Mouse (Mus musculus): ENCODE results near the gene Zg16.
"Not testable (repeated sequence)": the region's sequence is repeated elsewhere in the genome, so short reads cannot be mapped to it uniquely, and the experiment has no call there.

The Zg16 gene

DNA sequence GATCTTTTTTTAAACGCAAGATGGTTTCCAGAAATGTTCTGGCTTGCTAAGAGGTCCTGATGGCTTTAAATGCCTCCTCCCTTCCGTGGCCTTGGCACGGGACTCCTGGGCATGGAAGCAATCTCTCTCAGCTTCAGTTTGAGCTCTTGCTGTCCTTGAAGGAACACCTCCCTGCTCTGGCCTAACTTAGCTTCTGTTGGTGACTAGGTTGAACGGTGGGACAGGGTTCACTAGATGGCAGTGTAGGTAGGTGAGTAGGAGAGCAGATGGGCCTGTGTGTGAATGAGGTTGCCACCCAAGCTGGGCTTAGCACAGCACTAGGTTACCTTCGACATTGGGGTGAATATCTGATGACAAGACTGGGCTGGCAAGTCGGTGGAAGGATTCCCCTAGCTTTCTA lies 16.8 kb upstream of the Zg16 start:
- DNase-seq (ENCODE audit: low spot score) = no peak

DNA sequence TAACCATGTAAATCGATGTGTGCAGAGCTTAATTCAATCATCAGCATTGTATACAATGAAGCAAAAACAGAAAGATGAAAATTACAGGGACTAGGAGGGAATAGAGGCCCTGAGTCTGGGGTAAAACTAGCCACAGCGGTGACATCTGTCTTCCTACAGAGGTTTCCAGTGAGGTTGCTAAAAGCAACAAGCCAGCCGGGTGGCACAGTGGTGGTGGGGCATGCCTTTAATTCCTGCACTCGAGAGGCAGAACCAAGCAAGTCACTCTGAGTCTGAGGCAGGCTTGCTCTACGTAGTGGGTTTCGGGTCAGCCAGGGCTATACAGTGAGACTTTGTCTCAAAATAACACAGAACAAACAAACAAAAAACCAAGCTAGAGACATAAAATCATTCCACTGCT lies 15.0 kb upstream of the Zg16 start:
- DNase-seq (ENCODE audit: low spot score) = no peak

DNA sequence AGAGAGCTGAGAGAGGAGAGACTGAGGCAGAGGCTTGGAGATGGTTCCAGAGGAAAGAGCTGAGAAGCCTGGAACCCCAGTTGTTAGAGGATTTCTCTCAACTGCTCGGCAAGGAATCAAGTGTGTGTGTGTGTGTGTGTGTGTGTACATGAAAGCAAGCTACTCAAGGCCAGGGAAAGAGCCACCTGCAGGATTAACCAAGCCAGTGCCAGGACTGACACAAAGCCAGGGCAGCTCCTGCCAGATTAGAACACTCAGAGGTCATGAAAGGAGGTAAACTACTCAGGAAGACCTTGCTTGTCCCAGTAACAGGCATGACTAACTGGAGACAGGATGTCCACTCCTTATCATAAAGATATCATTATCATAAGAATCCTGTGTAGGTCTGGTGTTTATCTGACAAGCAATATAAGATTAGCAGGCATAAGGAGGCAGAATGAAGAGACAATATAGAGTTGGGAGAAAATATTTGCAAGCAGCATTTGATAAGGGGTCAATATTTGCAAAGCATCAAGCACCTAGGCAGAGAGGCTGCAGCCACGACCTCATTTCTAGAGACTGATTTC lies 14.4 kb upstream of the Zg16 start:
- DNase-seq (ENCODE audit: low spot score) = no peak

DNA sequence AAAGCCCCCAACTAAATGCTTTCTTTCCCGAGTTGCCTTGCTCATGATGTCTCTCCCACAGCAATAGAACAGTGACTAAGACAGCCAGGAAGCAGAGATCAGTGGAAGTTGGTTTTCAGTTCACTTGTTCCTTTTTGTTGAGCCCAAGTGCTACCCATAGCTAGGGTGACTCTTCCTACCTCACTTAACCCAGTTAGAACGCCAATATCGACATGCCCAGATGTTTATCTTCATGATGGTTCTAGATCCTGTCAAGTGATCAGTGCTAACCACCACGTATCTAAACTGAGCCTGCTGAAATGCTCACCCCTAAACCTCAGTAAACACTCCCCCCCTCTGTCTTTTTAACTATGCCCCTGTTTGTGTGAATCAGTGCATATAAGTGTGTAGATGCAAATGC lies 12.4 kb upstream of the Zg16 start:
- DNase-seq (ENCODE audit: low spot score) = no peak

DNA sequence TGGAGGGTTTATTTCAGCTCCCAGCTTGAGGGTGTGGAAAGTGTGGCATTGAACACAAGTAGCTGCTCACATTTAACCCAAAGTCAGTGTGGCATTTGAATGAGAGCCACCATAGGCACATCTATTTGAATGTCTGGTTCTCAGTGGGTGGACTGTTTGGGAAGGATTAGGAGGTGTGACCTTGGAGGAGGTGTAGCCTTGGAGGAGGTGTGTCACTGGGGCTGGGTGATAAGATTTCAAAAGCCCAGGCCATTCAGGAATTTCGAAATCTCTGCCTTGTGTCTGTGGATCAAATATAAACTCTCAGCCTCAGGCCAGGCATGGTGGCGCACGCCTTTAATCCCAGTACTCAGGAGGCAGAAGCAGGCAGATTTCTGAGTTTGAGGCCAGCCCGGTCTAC lies 11.8 kb upstream of the Zg16 start:
- no peak for DNase-seq (ENCODE audit: low spot score)

DNA sequence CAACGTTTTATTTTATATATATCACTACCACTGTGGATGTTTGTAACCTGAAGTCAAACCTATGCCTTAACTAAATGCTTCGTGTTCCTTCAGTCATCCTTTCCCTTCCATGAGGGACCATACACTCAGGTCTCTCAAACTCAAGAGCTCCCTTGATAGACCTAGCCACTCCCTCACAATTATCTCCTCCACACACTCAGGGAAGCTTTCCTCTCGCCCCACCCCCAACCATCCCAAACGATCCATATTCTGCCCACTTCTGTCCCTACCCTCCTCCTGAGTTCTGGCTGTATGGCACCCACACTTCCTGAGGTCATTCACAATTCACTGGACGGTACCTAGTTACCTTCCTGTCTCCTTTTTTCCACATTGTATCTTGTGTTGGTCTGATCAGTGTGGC lies 11.4 kb upstream of the Zg16 start:
- no peak for DNase-seq (ENCODE audit: low spot score)

DNA sequence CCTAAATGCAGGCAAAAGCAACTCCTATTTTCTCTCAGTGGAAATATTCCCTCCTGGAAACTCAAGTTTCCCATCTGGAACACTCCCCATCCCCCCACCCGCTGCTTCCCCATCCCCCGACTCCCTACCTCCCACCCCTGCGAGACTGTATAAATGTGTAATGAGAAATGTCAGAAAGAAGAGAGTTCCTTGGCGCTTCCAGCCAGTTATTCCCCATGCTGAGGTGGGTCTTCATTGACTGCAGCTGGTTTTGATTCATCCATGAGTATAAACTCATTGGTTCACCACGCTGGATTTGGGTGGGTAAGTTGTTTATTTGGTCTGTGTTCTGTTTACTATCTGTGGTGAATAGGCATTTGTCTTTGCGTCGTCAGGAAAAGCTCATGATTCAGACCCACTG lies 9.3 kb upstream of the Zg16 start:
- DNase-seq (ENCODE audit: low spot score) = no peak

DNA sequence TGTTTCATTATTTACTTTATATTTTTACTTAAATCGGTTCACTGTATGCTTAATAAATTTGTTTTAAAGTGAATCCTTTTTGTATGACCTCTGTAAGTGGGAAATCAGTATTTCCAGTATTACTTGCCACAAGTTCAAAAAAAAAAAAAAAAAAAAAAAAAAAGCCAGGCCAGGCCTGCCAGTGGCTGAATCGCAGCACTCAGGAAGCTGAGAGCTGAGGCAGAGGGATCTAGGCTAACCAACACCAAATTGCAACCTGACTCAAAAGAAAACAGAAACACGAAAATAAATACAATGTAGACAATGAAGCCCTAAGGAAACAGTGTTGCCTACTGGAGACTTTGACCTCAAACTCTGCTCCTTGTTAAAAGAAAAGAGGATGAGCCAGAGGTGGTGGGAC lies 6.8 kb upstream of the Zg16 start:
- no peak for DNase-seq (ENCODE audit: low spot score)

DNA sequence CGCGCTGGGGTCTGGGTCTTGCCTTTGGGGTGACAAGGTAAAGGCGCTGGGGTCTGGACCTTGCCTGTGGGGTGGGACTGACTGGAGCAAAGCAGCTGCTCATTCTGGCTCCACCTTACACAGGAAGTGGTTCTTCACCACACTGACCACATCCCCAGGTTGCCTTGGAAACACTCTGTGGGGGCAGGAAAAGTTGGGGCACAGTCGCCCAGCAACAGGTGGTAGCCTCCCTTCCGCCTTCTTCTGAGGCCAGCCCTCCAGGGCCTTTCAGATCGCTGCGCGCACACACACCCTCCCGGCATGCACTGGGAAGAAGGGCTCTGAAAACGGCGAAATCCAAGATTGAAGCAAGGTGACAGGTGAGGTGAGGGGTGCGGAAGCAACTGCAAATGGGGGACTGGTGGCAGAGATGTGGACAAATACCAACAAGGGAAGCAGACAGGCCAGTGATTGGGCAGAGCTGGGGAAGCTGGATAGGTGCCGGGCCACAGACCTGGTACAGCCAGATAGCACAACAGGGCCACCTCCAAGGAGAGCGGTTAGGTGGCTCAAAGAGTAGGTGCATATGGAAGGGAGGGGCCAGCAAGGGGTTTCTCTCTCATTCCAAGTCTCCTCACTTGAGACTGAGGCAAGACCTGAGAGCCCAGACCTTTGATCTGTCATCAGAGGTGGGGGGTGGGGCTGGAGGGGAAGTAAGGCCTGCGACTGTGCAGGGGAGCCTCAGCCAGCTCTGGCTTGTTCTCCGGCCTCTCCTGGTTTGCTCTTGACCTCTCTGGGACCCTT lies 4.2 kb upstream of the Zg16 start, which contains the start of gene AI467606:
TSS of gene AI467606 (plus strand) at position 246 of the 783 bp plus-strand sequence.
- DNase-seq (ENCODE audit: low spot score) = no peak

DNA sequence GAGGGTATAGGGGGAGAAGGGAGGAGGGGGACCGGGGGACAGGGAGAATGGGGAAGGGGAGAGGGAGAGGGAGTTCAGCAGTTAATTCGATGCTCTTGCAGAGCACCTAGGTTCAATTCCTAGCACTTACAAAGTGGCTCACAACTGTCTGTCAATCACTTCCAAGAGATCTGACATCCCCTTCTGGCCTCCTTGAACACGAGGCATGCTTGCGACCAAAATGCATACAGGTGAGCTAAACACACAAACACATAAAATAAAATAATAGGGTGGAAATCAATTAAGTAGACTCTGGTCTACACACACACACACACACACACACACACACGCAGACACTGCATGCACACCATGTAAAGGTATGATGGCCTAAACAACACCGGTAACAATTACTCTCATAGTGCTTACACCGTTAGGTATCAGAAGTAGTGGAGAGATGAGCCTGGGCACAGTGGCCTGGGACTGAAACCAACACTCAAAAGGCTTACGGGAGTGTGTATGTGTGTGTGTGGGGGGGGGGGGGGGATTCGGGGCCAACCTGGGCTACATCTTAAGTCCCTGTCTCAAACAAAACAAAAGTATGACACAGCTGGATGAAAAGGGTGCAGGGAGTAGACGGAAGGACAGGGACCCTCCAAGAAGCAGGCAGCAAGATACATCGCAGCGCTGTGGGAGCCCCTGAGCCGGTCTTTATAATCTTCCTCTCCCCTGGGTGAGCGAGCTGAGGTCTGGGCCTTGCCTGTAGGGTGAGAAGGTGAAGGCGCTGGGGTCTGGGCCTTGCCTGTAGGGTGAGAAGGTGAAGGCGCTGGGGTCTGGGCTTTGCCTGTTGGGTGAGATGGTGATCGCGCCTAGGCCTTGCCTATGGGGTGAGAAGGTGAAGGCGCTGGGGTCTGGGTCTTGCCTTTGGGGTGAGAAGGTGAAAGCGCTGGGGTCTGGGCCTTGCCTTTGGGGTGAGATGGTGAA lies 3.3 kb upstream of the Zg16 start:
- DNase-seq (ENCODE audit: low spot score) = no peak

DNA sequence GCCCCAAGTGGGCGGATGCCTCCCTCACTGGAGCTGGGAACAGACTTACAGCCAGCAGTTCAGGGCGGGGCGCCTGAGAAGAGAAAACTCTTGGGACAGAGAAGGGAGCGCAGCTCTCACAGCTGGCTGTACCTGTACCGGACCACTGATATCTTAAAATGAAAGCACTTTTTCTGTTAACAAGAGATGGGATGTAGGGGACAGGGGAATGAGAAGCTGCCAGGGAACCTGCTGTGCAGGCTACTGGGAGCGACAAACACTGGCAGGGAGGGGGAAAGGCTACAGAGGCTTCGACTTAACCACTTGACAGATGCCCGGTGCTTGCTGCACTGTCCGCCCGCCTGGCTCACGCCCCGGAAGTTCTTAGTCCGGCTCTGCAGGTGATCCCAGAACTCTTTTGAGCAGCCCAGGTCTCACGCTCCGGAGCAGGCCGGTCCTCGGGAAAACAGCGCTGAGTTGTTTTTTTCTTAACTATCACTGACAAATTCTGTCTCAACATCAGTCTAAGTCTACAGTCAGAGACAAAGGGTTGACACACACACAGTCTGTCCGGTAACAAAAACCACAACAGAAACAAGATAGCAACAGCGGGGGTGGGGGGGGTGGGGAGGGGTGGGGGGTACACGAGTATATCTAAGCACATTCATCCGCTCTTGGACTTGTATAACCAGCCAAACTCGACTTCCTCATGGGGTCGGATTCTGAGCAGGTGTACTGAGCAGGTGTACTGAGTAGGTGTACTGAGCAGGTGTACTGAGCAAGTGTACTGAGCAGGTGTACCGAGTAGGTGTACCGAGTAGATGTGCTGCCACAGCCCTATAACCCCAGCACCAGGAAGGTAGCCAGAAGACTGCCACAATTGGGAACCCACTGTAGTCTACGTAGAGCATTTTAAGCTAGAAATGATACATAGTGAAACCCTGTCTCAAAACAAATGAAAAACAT lies 2.0 kb upstream of the Zg16 start:
- DNase-seq (ENCODE audit: low spot score) = no peak

DNA sequence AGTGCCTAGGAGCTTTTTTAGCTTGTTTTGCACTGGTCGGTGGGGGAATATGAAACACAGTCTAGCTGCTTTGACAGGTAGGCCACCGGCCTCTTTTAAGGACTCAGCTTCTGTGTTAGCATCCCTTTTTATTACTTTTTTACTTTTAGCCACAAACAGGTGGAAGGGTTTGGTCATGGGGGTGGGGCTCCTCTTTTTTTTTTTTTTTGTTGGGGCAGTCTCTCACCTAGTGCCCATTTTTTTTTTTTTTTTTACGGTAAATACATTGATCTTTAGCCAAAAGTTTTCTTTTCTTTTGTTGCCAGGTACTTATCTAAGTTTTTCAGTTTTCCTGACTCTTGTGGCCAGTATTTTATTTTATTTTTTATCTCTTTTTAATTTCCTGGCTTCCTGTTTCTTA lies 955 bp upstream of the Zg16 start:
- no peak for DNase-seq (ENCODE audit: low spot score)

DNA sequence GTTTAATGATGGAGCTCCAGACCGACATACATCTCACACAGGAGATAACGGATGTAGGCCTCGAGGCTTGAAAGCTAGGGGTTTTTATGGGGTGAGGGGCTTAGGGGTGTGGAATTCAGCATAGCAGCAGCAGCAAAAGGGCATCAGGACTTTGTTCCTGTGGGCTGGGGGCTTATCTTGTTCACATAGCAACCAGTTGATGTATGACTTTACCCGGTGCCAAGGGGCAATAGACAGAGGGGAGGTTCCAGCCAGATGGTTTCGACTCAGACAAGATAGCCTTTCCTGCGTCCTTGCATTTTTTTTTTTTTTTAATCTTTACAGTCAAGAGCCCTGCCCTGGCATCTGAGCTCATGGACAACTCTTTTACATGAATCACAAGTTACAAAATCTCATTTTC lies 1.4 kb downstream of the Zg16 start:
- not testable (repeated sequence) for DNase-seq (ENCODE audit: low spot score)

DNA sequence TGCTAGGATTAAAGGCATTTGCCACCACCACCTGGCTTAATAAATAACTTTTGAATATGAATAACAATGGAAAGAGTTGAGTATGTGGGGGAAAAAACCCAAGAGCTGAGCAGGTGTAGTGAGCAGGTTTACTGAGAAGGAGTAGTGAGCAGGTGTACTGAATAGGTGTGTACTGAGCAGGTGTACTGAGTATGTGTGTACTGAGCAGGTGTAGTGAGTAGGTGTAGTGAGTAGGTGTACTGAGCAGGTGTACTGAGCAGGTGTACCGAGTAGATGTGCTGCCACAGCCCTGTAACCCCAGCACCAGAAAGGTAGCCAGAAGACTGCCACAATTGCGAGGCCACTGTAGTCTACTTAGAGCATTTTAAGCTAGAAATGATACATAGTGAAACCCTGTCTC lies 2.3 kb downstream of the Zg16 start:
- DNase-seq (ENCODE audit: low spot score) = no peak

DNA sequence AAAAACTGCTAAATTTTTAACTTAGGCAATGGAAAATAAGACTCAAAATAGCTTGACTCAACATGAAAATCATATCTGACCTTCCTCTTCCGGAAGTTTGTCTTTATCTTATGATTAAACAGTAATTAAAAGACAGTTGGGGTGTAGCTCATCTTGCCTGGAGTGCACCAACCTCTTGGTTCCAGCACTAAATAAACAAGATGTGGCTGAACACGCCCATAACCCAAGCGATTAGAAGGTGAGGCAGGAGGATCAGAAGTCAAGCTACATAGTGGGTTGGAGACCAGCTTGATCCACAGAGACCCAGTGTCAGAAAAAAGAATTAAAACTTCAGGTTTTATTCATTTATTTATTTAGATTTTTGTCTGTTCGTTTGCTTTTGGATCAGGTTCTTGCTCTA lies 3.4 kb downstream of the Zg16 start:
- no peak for DNase-seq (ENCODE audit: low spot score)

DNA sequence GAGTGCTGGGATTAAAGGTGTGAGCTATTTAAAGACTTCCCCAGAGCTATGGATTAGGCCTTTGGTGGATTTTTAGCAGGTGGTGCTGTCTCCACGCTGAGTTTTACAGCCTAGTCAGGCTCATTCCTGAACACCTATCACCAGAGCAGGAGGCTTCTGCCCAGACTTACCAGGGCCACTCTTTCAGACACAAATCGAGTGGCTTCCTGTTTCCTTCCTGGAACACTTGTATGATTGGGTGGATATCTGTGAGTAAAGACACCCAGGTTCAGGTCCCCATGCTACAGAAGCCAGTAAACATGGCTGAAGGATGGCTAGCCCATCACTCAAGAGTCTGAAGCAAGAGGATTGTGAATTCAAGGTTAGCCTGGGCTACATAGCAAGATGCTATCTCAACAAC lies 4.1 kb downstream of the Zg16 start:
- no peak for DNase-seq (ENCODE audit: low spot score)

DNA sequence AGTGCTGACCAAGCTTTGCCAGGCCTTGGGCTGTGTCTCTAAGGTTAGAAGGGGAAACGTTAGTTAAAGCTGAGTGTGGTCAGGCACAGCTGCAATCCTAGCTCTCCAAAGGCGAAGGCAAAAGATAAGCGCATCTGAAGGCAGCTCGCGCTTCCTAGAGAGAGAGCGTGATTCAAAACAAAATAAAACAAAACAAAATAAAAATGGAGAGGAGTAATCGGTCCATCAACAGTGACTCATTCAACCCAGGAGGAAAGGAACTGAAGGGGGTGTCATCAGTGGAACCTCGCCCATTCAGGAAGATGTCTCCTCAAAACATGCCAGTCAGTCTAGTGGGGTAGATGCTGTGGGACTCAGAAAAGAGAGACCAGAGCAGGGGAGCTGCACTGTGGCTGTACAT lies 4.9 kb downstream of the Zg16 start:
- DNase-seq (ENCODE audit: low spot score) = no peak

DNA sequence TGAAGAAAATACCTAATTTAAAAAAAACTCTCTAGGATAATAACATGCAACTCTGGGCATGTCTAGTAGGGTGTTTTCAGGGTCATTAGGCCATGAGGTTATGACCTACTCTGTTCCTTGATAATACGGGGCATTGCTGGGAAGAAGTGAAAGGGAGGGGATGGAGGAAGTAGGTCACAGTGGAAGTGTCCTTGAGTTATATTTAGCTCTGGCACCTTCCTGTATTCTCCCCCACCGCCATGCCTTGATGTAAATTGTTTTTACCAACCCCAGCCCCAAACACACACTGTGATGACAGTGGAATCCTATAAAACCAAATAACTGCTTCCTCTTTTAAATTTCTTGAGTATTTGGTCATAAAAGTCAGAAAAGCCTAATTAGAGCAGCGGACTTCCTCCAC lies 7.1 kb downstream of the Zg16 start:
- DNase-seq (ENCODE audit: low spot score) = no peak

DNA sequence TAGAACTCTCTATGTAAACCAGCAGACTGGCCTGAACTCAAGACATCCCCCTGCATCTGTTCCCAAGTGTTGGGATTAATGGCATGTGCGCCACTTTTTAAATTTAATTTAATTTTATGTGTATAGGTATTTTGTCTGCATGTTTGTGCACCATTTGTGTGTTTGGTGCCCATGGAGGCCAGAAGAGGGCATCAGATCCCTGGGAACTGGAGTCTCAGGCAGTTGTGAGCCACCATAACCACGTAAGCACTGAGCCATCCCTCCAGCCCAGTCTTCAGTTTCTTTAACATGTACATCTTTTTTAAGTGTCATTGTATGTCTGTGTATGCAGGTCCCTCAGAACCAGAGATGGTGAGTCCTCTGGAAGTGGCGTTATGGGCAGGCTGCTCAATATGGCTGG lies 9.4 kb downstream of the Zg16 start:
- DNase-seq (ENCODE audit: low spot score) = no peak

DNA sequence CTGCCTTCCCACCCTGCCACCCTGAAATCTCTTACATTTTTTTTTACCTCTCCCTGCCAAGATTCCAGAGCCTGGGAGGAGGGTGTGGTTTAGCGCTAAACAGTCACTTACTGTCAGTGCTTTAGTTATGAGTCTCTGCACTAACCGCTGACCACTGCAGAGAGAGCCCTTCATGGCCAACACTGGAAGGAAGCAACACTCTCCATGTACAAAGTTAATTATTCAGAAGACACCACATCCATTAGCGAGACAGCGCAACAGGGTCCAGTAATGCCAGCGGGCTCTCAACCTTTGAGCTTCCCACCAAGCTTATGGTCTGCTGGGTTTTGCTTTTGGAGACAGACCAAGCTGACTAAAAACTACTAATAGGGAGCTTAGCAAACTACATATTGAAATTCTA lies 10.9 kb downstream of the Zg16 start:
- DNase-seq (ENCODE audit: low spot score) = no peak

DNA sequence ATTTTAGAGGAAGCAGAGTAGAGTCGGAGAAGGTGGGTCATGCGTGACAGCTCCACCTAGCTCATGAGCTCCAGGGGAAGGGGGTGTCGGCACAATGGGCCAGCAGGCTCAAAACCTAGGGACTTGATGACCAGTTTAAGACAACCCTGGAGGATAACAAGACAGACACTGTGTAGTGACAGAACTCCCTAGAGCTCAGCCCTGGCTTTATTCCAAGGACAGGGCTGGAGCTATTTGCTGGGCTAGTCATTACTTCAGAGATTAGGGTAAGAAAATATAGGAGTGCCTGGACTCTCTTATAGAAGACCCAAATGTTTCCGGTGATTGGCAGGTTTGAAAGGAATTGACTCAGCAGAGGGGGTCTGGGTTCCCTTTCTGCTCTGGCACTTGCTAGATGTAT lies 13.9 kb downstream of the Zg16 start:
- no peak for DNase-seq (ENCODE audit: low spot score)

DNA sequence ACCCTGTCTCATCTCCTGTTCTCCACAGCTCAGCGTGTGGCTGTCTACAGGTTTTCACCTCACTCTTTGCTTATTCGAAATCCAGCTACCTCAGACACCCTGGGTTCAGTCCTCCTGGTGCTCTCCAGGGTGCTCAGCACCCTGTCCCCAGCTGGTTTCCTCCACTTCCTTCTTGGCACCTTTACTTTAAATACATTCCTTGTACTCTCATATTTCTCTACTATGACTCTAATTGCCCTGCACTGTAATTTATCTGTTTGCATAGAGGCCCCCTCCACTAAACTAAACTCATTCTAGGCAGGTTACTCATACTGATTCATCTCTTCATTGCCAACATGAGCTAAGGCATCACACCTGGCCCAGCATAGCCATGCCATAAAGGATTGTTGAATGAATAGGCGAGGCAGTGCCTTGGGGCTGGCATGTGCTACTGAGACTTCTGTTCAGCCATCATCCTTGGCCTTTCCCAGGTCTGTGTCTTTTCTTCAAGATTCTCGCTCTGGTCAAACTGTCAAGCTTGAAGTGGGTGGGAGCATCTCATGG lies 16.2 kb downstream of the Zg16 start:
- DNase-seq (ENCODE audit: low spot score) = no peak
